8 mouse cellular contexts compared by ENCODE assay signal in the genomic region with DNA sequence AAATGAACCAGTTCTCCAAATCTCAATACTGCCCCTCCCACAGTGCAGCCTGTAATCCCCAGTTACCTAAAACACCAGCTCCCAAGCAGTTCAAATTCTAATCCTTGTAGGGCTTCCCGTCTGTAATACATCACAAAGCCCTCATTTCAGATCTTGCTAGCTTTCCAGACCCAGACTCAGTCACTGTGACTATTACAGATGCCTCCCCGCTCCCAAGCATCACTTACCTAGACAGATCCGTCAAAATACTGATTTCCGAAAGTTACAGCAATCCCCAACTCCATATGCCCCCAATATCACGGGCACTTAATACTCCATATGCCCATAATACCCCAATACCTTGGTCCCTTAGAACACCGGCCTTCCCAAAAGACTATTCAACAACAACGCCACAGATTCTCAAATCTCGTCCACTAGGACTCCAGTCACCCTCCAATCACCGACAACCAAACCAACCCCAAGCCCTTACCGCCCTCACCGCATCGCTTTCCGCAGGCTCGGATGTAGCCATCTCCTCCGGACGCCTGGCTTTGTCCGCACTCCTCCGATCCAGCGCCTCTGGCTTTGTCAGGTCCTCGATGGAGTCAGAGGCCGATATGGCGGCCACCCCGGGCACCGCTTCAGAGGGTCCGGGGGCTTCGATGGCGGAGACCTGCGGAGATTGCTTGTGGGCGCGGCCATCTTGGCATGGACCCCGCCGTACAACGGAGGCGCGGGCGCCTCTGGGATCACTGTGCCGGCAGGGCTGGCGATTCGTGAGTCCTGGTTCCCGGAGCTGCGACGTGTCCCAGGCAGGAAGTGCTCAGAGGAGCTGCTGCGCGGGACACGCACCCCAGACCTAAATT. TPM values are rescaled to one million over a fixed set of nuclear protein-coding genes. Genes with fewer than 3 reads are reported as not detected.
A peak's percentile ranks its signal among the peaks of the same experiment; 100 is the strongest.
DNase-seq lines count a peak whose midpoint lies in the region; ATAC-seq lines count a peak whose summit lies in the region.

No protein-coding gene starts in this region.

- peak overlapping the region; percentile 51 for H3K4me3 ChIP-seq in hindbrain, embryonic 14.5 days (replicated peaks; ENCODE audit: low read length)

- under 1% methylated on average over 45 of the region's 45 CpGs for WGBS in hindbrain, embryonic 14.5 days

- H3K9me3 ChIP-seq in hindbrain, embryonic 14.5 days (ENCODE audit: control insufficient read depth, low read length), result no peaks in the 10 kb centered on the region

- peak overlapping the region; percentile 51 for H3K4me2 ChIP-seq in hindbrain, embryonic 14.5 days (replicated peaks)

- H3K36me3 ChIP-seq in hindbrain, embryonic 14.5 days (replicated peaks; ENCODE audit: control insufficient read depth, insufficient read depth), result peaks cover 18% of the 10 kb centered on the region

- H3K27ac ChIP-seq in hindbrain, embryonic 14.5 days, result peak overlapping the region; percentile 94

- H3K4me1 ChIP-seq in hindbrain, embryonic 14.5 days (replicated peaks; ENCODE audit: control insufficient read depth, insufficient read depth, low read length), result peaks cover 4% of the 10 kb centered on the region; the same call in 1 of the 2 replicates

- peak; percentile 98 for ATAC-seq in hindbrain, embryonic 14.5 days (ENCODE audit: low FRiP score)
- ATAC-seq in inflammation-experienced regulatory T-cells, adult 6 months, result no peak

- DNase-seq in adipocyte (ENCODE audit: low spot score), result peak; percentile 81
- peak; percentile 84 to 87 for DNase-seq in cerebellum, postnatal 36 days
- peak; percentile 82 for DNase-seq in gastrocnemius, adult 18-20 months (ENCODE audit: low spot score)
- peak; percentile 87 for DNase-seq in hindbrain, embryonic 14.5 days (ENCODE audit: low spot score)
- DNase-seq in layer of hippocampus, postnatal 36 days, result peak; percentile 89 to 92
- DNase-seq in lung, postnatal 10 days, result peak; percentile 93
- DNase-seq in right cerebral cortex, adult 18-20 months, result peak; percentile 94

- H3K27me3 ChIP-seq in hindbrain, embryonic 14.5 days (ENCODE audit: control insufficient read depth, insufficient read depth, low read length), result no peaks in the 10 kb centered on the region

- peak overlapping the region; percentile 69 for H3K9ac ChIP-seq in hindbrain, embryonic 14.5 days

RNA-seq across cellular contexts. Expression of gene Zfp37, which starts 22.8 kb away (rescaled TPM):
- 1 to 10 TPM in 1 of 2 experiments, under 1 TPM in 1; 0.82 to 1.3 TPM for total RNA-seq in gastrocnemius, adult 18-20 months (2021)
- polyA plus RNA-seq in hindbrain, embryonic 14.5 days (2014; fragmentation: Nextera tagmentation; extraction: Ambion mirVana), result 32.7 and 33.3 TPM in 2 replicates
- total RNA-seq in layer of hippocampus, postnatal 36 days (2021), result 10 to 100 TPM; 25.4 to 26.1 TPM
- not detected for polyA plus RNA-seq in inflammation-experienced regulatory T-cells, adult 6 months (2017; shearing (Covaris generic))

RNA-seq across cellular contexts. Expression of gene Slc31a2, which starts 54.3 kb away (rescaled TPM):
- total RNA-seq in gastrocnemius, adult 18-20 months (2021), result 1 to 10 TPM; 5.3 to 6.2 TPM
- 12.6 and 14.4 TPM in 2 replicates for polyA plus RNA-seq in hindbrain, embryonic 14.5 days (2014; fragmentation: Nextera tagmentation; extraction: Ambion mirVana)
- 10 to 100 TPM in 1 of 2 experiments, 1 to 10 TPM in 1; 9.3 to 10.5 TPM for total RNA-seq in layer of hippocampus, postnatal 36 days (2021)
- 10 to 100 TPM in 1 of 3 experiments, 1 to 10 TPM in 2; 7.7 to 11.0 (median 9.0) TPM for polyA plus RNA-seq in inflammation-experienced regulatory T-cells, adult 6 months (2017; shearing (Covaris generic))

RNA-seq across cellular contexts. Expression of gene Mup21, which starts 57.4 kb away (rescaled TPM):
- total RNA-seq in gastrocnemius, adult 18-20 months (2021), result not detected
- polyA plus RNA-seq in hindbrain, embryonic 14.5 days (2014; fragmentation: Nextera tagmentation; extraction: Ambion mirVana), result not detected in 2 replicates
- not detected for total RNA-seq in layer of hippocampus, postnatal 36 days (2021)
- not detected for polyA plus RNA-seq in inflammation-experienced regulatory T-cells, adult 6 months (2017; shearing (Covaris generic))

Comparison
In these comparisons a context has a peak if more than half of its experiments do, and no peak if none do; other contexts are left out.
1. RNA of gene Zfp37, which starts 22.8 kb away (total RNA-seq): 25.4 to 26.1 TPM in layer of hippocampus, postnatal 36 days; 0.82 to 1.3 TPM in gastrocnemius, adult 18-20 months; every median in the first group is over 10 times any median in the second.
2. Peak in every context shown above with its lines, with median percentiles within 50 percentile points of each other: DNase-seq.